Mouse (Mus musculus) testis, adult 2 months (tissue): ENCODE results near the gene Ank3. TPM values are rescaled to one million over a fixed set of nuclear protein-coding genes. Genes with fewer than 3 reads are reported as not detected.

Experiments used
- H3K27ac ChIP-seq: fragments of 200-500 bp; 2 replicates; pipeline ENCODE4 v1.5.1; 2012; ENCODE audit warnings: low read depth, low read length; ENCODE audit not compliant: control insufficient read depth, insufficient read depth
- H3K27me3 ChIP-seq: fragments of 200-500 bp; 2 replicates; pipeline ENCODE4 v1.6.1; 2012; ENCODE audit warnings: mild to moderate bottlenecking, low read length, moderate library complexity; ENCODE audit not compliant: control insufficient read depth, insufficient read depth
- H3K36me3 ChIP-seq: fragments of 200-500 bp; 2 replicates; pipeline ENCODE4 v1.6.1; 2012; ENCODE audit warnings: mild to moderate bottlenecking, low read length; ENCODE audit not compliant: control insufficient read depth, insufficient read depth
- H3K4me1 ChIP-seq: fragments of 200-500 bp; 2 replicates; pipeline ENCODE4 v1.6.1; 2012; ENCODE audit warnings: low read length; ENCODE audit not compliant: control insufficient read depth, insufficient read depth
- H3K4me3 ChIP-seq: fragments of 200-500 bp; 2 replicates; pipeline ENCODE4 v1.5.1; 2012; ENCODE audit warnings: low read depth, mild to moderate bottlenecking, low read length, moderate library complexity, mixed read lengths; ENCODE audit not compliant: control insufficient read depth
- CTCF ChIP-seq: fragments of 200-500 bp; IDR thresholded peaks from 2 replicates; pipeline ENCODE4 v1.5.1; 2012; ENCODE audit warnings: low read depth, mild to moderate bottlenecking, inconsistent platforms, low read length, moderate library complexity; ENCODE audit not compliant: control insufficient read depth, insufficient read depth, insufficient replicate concordance
- POLR2A ChIP-seq: fragments of 200-500 bp; IDR thresholded peaks from 2 replicates; pipeline ENCODE4 v1.6.1; 2012; ENCODE audit warnings: low read depth, mild to moderate bottlenecking, inconsistent platforms, low read length, moderate library complexity; ENCODE audit not compliant: control insufficient read depth
- polyA plus RNA-seq: library from polyadenylated mRNA; depleted of rRNA; stranded (reverse); fragments of >200 nt; gene quantifications from 2 replicates; pipeline ENCODE4 v1.2.3, GENCODE M21; 2012

The Ank3 gene
- polyA plus RNA-seq, 1 experiment, result 3.4 TPM

- TF ChIP-seq POLR2A, result no peak
- TF ChIP-seq CTCF, result no peak
- Histone ChIP-seq H3K4me3 (no peak overlapping the region), H3K4me1 (no peaks in the 10 kb centered on the region), H3K36me3 (no peaks in the 10 kb centered on the region), H3K27ac (no peak overlapping the region), H3K27me3 (no peaks in the 10 kb centered on the region)
Observed at GRCm38 (mm10) chr10:69478831-69479230, 80.3 kb downstream of the Ank3 start.

DNA sequence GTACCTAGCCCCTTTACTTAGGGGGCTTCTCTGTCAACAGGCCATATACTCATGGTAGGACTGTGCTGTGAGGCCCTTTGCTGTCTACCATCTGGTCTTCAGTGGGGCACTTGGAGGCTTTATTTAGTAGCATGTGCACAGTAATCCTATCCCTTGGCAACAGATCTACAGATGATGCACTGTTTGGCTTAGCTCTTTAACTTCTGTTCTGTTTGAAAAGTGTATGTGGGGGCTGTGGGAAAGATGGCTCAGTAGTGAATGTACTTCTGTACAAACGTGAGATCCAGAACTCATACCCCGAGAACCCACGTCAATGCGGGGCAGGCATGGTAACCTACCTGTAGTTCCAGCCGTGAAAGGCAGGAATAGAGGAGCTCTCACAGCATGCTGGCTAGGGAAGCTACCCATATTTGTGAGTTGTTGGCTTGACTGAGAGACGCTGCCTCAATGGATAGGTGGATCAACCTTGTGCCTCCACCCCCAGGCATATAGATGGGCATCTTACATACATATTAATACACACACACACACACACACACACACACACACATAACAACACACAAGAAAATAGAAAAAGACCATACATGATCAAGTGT, 86.7 kb downstream of the Ank3 start:
- no peak for TF ChIP-seq POLR2A
- TF ChIP-seq CTCF, result no peak
- Histone ChIP-seq H3K4me1 (no peaks in the 10 kb centered on the region), H3K36me3 (no peaks in the 10 kb centered on the region), H3K4me3 (no peak overlapping the region), H3K27ac (no peak overlapping the region), H3K27me3 (no peaks in the 10 kb centered on the region)

GRCm38 (mm10) chr10:69490182-69490581, 91.6 kb downstream of the Ank3 start:
- no peaks in the 10 kb centered on the region for H3K27me3 ChIP-seq
- H3K36me3 ChIP-seq, result no peaks in the 10 kb centered on the region
- H3K27ac ChIP-seq, result no peak overlapping the region
- H3K4me1 ChIP-seq, result no peaks in the 10 kb centered on the region
- no peak overlapping the region for H3K4me3 ChIP-seq
- no peak for TF ChIP-seq CTCF
- TF ChIP-seq POLR2A, result no peak

DNA sequence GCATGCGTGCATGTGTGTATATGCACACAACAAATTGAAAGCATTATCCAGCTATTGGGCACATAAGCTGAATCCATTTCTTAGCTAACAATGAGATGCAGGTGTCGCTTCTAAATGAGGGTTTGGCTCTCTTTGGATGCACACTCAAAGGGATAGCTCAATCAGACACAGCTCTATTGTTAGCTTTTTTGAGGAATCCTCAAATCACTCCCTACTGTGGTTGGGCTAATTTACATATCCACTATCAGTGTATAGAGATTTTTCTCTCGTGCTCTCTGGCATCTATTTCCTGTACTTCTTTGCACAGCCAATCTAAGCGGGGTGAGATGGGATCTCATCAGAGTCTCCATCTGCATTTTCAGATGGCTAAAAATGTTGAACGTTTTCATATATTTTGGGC, 93.4 kb downstream of the Ank3 start:
- no peak overlapping the region for H3K4me3 ChIP-seq
- TF ChIP-seq CTCF, result no peak
- TF ChIP-seq POLR2A, result no peak
- no peaks in the 10 kb centered on the region for H3K27me3 ChIP-seq
- H3K4me1 ChIP-seq, result no peaks in the 10 kb centered on the region
- H3K27ac ChIP-seq, result no peak overlapping the region
- no peaks in the 10 kb centered on the region for H3K36me3 ChIP-seq

- H3K36me3 ChIP-seq, result no peaks in the 10 kb centered on the region
Observed at GRCm38 (mm10) chr10:69497382-69497781, 98.8 kb downstream of the Ank3 start.

GRCm38 (mm10) chr10:69500171-69500860, 101.7 kb downstream of the Ank3 start:
- Histone ChIP-seq H3K27me3 (no peaks in the 10 kb centered on the region), H3K27ac (no peak overlapping the region), H3K4me1 (peaks cover 4% of the 10 kb centered on the region), H3K4me3 (no peak overlapping the region), H3K36me3 (no peaks in the 10 kb centered on the region)
- TF ChIP-seq POLR2A (no peak), CTCF (no peak)

More at GRCm38 (mm10) chr10:69497382-69497781, 98.8 kb downstream of the Ank3 start:
- no peak overlapping the region for H3K4me3 ChIP-seq
- TF ChIP-seq POLR2A (no peak), CTCF (no peak)
- no peaks in the 10 kb centered on the region for H3K27me3 ChIP-seq
- peaks cover 4% of the 10 kb centered on the region for H3K4me1 ChIP-seq
- no peak overlapping the region for H3K27ac ChIP-seq

DNA sequence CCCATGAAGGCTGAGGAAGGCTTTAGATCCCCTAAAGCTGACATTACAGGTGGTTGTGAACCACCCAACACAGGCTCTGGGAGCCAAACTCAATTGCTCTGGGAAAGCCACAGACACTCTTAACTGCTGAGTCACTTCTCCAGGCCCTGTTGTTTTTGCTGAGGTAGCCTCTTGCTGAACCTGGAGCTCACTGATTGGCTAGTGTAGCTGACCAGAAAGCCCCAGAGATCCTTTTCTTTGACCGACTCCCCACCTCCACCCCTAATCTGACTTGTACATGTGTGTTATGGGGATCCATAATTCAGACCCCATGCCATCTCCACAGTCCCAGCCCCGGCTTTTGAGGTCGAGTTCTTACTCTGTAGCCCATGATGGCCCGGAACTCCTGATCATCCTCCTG, 105.2 kb downstream of the Ank3 start:
- Histone ChIP-seq H3K27me3 (no peaks in the 10 kb centered on the region), H3K36me3 (no peaks in the 10 kb centered on the region), H3K4me1 (peaks cover 4% of the 10 kb centered on the region; the same call in 1 of the 2 replicates), H3K27ac (no peak overlapping the region), H3K4me3 (no peak overlapping the region)
- no peak for TF ChIP-seq POLR2A
- no peak for TF ChIP-seq CTCF
